Mouse (Mus musculus) stomach, postnatal 0 days (tissue): ENCODE measurements around the gene Cabp4.
A peak's percentile ranks its signal among the peaks of the same experiment; 100 is the strongest.

Experiments used
- CTCF ChIP-seq: IDR thresholded peaks from 2 replicates; pipeline ENCODE4 v1.5.1; 2016; ENCODE audit warnings: antibody characterized with exemption, low read depth, mild to moderate bottlenecking, moderate library complexity
- EP300 ChIP-seq: optimal IDR thresholded peaks from 2 replicates; pipeline ENCODE3; 2016; ENCODE audit warnings: antibody characterized with exemption

DNA sequence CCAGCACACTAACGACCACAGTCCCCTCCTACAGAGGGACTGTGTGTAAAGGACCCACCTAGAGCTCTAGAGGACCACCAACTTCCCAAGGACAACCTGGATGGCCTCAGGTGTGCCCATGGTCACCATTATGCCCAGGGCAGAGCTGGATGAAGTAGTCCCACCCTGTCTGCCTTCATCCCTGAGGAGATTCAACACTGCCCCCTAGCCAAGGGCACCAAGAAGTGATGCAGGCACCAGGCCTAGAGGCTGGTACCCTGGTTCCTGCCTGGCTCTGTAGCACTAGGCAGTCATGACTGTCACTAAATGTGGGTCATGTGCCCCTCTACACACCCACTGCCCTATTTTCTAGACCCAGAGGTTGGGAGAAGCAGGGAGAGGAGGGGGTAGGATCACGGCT, 12.1 kb downstream of the Cabp4 start:
- TF ChIP-seq CTCF, result peak; percentile 24; the same call in 1 of the 2 replicates
- no peak for TF ChIP-seq EP300
